Mouse (Mus musculus): ENCODE measurements at regions not wholly inside any gene's neighbourhood (a gene's known extent, or its start where the extent isn't known, plus 50 kb on each side); places are given as distances from the start of the nearest gene placed in this dataset.

DNA sequence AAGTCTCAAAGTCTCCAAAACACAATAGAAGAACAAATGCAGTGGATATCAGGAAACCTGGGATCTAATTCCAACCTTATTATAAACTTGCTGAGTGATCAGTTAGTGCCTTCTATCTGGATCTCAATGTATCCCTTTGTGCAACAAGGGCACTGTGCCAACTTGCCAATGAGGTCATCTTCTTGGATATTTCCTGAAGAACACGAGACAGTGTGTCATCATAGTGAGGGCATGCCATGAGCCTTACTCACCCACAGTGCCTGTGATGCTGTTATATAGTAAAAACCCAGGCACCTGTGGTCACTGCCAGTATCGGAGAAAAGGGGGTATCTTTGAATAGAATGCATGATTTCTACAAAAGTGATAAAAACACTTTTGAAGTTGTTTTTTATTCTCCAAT, 60.2 kb upstream of the Cd34 start:
- peak; percentile 47 to 54 for DNase-seq

- peak; percentile 96 to 99 for DNase-seq
These were observed 59.0 kb upstream of the Cd34 start for GRCm38 (mm10) chr1:194879324-194880233.

- DNase-seq, result peak; percentile 22 to 25
These were observed 56.9 kb upstream of the Cd34 start for GRCm38 (mm10) chr1:194881556-194882223.

GRCm38 (mm10) chr1:194885071-194885686, 53.4 kb upstream of the Cd34 start:
- peak in 1 of 2 experiments; percentile 61 for DNase-seq

GRCm38 (mm10) chr1:194885687-194886077, 52.9 kb upstream of the Cd34 start:
- peak; percentile 90 to 94 for DNase-seq
